Mouse (Mus musculus) stomach, postnatal 0 days (tissue): ENCODE measurements at regions not wholly inside any gene's neighbourhood (a gene's known extent, or its start where the extent isn't known, plus 50 kb on each side); places are given as distances from the start of the nearest gene placed in this dataset.

ENCODE experiments used
- CTCF ChIP-seq: IDR thresholded peaks from 2 replicates; pipeline ENCODE4 v1.5.1; 2016; ENCODE audit warnings: antibody characterized with exemption, low read depth, mild to moderate bottlenecking, moderate library complexity
- EP300 ChIP-seq: optimal IDR thresholded peaks from 2 replicates; pipeline ENCODE3; 2016; ENCODE audit warnings: antibody characterized with exemption

DNA sequence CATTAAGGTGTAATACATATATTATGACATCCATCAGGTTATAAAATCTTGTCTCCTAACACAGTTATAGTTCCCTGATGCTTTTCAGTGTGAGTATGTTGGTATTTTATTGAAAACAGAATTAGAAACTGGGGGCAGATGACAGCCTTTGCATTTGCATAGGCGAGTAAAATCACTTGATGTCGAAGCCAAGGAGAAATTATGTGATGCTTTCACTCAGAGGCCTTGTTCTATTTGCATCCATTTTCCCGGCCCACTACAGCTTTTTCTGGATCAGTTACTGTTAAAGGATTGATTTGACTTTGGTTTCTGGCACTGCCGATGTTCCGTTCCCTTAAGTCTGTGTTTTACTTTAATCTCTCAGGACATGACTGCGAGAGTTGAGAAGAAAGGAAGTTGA is 341.4 kb downstream of the Rergl start:
- TF ChIP-seq CTCF (no peak), EP300 (no peak)
